Mouse (Mus musculus): ENCODE results near the gene Ppm1d.

DNA sequence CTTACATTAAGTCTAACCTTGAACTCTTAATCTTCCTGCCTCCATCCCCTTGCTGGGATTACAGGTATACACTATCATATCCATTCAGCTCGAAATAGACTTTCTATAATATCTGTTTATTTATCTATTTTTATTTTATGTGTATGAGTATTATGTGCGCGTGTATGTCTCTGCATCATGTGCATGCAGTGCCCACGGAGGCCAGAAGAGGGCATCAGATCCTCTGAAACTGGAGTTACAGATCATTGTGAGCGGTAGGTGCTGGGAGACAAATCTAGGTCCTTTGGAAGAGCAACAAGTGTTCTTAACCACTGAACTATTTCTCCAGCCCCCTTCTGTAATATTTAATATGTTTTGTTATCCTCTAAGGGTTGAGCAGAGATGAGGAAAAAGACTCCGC is 37.7 kb upstream of the Ppm1d start:
- TF ChIP-seq POLR2A (IDR thresholded peaks at IDR 0.05; ENCODE audit: control insufficient read depth, extremely low read depth, insufficient read depth, low read length, poor library complexity) (no peak), CTCF (IDR thresholded peaks at IDR 0.05; ENCODE audit: borderline replicate concordance, control insufficient read depth, extremely low read depth, insufficient read depth, low read length, poor library complexity) (no peak)

Measured in thymus, adult 2 months (tissue).